Mouse (Mus musculus): ENCODE results near the gene Wwc1. TPM values are rescaled to one million over a fixed set of nuclear protein-coding genes. Genes with fewer than 3 reads are reported as not detected.
A peak's percentile ranks its signal among the peaks of the same experiment; 100 is the strongest.
"Not testable (repeated sequence)": the region's sequence is repeated elsewhere in the genome, so short reads cannot be mapped to it uniquely, and the experiment has no call there.

Wwc1 gene
- polyA plus RNA-seq, 1 experiment = 4.2 TPM

GRCm38 (mm10) chr11:35841738-35842325, 138.5 kb downstream of the Wwc1 start:
- TF ChIP-seq POLR2A (IDR thresholded peaks at IDR 0.05; ENCODE audit: low read depth, low read length) = no peak
- no peak for TF ChIP-seq CTCF (IDR thresholded peaks at IDR 0.05; ENCODE audit: borderline replicate concordance, insufficient read depth, low read length)

DNA sequence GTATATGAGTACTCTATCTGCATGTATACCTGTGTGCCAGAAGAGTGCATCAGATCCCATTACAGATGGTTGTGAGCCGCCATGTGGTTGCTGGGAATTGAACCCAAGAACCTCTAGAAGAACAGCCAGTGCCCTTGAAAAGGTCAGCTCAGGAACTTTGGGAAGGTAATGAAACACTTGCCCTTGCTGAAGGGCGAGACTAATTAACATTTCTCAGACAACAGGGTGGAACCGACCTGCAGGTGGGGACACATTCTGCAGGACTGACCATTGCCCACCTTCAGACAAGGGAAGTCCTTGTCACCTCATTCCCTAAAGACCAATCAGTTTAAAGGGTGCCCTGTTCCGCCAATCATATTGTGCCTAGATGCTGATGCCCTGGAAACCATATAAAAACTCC, 139.5 kb downstream of the Wwc1 start:
- not testable (repeated sequence) for H3K4me3 ChIP-seq (ENCODE audit: insufficient read depth, low read length); H3K27ac ChIP-seq (ENCODE audit: insufficient read depth, low read length); H3K4me1 ChIP-seq (ENCODE audit: control insufficient read depth, insufficient read depth, low read length)

More at GRCm38 (mm10) chr11:35841738-35842325, 138.5 kb downstream of the Wwc1 start:
- Histone ChIP-seq H3K4me3 (ENCODE audit: insufficient read depth, low read length) (no peak overlapping the region), H3K27ac (ENCODE audit: insufficient read depth, low read length) (no peak overlapping the region), H3K4me1 (ENCODE audit: control insufficient read depth, insufficient read depth, low read length) (peaks cover 8% of the 10 kb centered on the region)

DNA sequence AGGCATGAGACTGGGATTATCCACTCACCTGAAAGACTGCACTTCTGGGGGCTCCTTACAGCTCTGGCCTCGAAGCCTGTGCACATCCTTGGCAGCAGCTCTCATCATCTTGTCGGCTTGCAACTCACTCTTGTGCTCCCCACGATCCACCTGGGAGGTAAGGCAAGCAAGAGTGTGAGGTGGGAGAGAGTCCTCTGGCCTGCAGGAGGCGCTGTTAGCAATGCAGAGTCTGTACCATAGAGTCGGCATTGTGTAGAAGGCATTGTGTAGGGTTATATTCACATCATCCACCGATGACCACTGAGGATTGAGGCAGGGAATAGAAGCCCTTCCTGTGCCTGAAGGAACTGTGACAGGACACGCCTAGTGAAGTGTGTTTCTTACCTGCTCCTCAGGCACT, 140.0 kb downstream of the Wwc1 start:
- no peak overlapping the region for H3K4me3 ChIP-seq (ENCODE audit: insufficient read depth, low read length)
- no peak overlapping the region for H3K27ac ChIP-seq (ENCODE audit: insufficient read depth, low read length)
- TF ChIP-seq POLR2A (IDR thresholded peaks at IDR 0.05; ENCODE audit: low read depth, low read length) (no peak), CTCF (IDR thresholded peaks at IDR 0.05; ENCODE audit: borderline replicate concordance, insufficient read depth, low read length) (peak; percentile 28; the same call in 1 of the 2 replicates)
- peaks cover 8% of the 10 kb centered on the region for H3K4me1 ChIP-seq (ENCODE audit: control insufficient read depth, insufficient read depth, low read length)

DNA sequence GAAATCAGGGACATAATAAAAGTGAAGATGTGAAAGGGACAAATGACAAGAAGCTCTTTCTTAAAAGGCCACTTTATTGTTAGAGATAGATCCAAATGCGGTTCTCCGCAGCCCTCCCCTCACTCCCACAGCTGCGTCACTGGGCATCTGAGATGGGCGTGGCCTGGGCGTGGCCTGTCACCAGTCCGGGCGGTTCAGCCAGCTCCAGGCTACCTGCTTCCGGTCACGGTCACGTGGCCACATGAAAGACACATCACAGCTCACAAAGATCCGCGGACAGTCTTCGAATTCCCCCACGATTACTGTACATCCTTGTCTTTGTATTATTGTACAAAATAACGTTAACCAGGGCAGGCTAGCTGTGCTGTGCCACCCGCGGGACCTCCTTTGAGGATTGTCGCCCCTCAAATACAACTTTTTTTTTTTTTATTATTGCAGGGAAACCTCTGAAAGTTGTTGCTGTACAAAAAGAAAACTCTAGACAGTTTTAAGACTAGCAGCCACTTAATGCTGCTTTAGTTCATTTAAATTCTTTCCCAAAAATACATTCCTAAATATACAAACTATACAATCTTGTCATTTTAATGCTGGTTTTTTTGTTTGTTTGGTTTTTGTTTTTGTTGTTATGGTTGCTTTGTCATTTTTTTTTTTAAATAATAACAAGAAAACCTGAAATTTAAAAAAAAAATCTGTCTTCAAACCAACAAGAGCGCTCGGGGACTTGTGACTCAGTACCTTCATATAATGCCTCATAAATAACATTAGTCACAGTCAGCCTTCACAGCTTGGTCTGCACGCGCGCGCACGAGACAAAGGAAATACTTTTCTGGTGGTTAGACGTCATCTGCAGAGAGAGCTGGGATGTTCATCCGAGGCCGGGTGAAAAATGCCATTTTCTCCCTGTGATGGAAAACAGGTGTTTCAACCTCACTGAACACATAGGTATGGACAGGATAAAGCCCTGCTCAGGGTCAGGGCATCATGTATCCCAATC, 141.7 kb downstream of the Wwc1 start:
- TF ChIP-seq POLR2A (IDR thresholded peaks at IDR 0.05; ENCODE audit: low read depth, low read length) = peak; percentile 43; the same call in 1 of the 2 replicates
- TF ChIP-seq CTCF (IDR thresholded peaks at IDR 0.05; ENCODE audit: borderline replicate concordance, insufficient read depth, low read length) = no peak
- H3K27ac ChIP-seq (ENCODE audit: insufficient read depth, low read length) = peak overlapping the region; percentile 98
- H3K4me3 ChIP-seq (ENCODE audit: insufficient read depth, low read length) = no peak overlapping the region
- peaks cover 8% of the 10 kb centered on the region for H3K4me1 ChIP-seq (ENCODE audit: control insufficient read depth, insufficient read depth, low read length)

- H3K4me1 ChIP-seq (ENCODE audit: control insufficient read depth, insufficient read depth, low read length) = peaks cover 7% of the 10 kb centered on the region
- peak overlapping the region; percentile 98 for H3K27ac ChIP-seq (ENCODE audit: insufficient read depth, low read length)
- H3K4me3 ChIP-seq (ENCODE audit: insufficient read depth, low read length) = no peak overlapping the region
- no peak for TF ChIP-seq CTCF (IDR thresholded peaks at IDR 0.05; ENCODE audit: borderline replicate concordance, insufficient read depth, low read length)
- TF ChIP-seq POLR2A (IDR thresholded peaks at IDR 0.05; ENCODE audit: low read depth, low read length) = no peak
Measured at GRCm38 (mm10) chr11:35837156-35838126, 142.9 kb downstream of the Wwc1 start.

- H3K4me1 ChIP-seq (ENCODE audit: control insufficient read depth, insufficient read depth, low read length) = peaks cover 4% of the 10 kb centered on the region
- no peak within 1 kb of the TSS; the same call in 1 of the 2 replicates for H3K27ac ChIP-seq (ENCODE audit: insufficient read depth, low read length)
- TF ChIP-seq CTCF (IDR thresholded peaks at IDR 0.05; ENCODE audit: borderline replicate concordance, insufficient read depth, low read length) (peak; percentile 62), POLR2A (IDR thresholded peaks at IDR 0.05; ENCODE audit: low read depth, low read length) (peak; percentile 83)
- peak within 1 kb of the TSS; percentile 98 for H3K4me3 ChIP-seq (ENCODE audit: insufficient read depth, low read length)
Measured at GRCm38 (mm10) chr11:35834022-35834760, 146.1 kb downstream of the Wwc1 start, which contains the start of gene Rars. Gene Rars (minus strand): TSS chr11:35834506.

DNA sequence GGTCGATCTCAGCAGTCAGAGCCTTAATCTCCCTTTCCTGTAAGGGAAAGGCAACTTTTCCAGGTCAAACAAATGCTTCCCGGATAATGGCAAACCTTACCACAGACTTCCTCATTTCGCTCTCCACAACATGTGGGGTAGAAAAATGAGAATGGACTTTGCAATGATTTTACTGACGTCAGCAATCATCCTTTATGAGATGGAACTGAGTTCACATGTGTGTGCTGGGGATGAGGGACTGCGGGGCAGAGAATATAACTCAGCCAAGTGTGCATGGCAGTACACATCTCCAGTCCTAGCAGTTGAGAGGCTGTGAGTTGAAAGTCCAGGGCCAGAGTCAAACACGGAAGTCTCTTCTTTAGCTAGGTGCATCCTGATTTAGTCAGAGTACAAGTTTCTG, 147.1 kb downstream of the Wwc1 start:
- H3K27ac ChIP-seq (ENCODE audit: insufficient read depth, low read length) = peak overlapping the region; percentile 15; the same call in 1 of the 2 replicates
- H3K4me3 ChIP-seq (ENCODE audit: insufficient read depth, low read length) = peak overlapping the region; percentile 98
- peaks cover 2% of the 10 kb centered on the region for H3K4me1 ChIP-seq (ENCODE audit: control insufficient read depth, insufficient read depth, low read length)
- no peak for TF ChIP-seq POLR2A (IDR thresholded peaks at IDR 0.05; ENCODE audit: low read depth, low read length)
- TF ChIP-seq CTCF (IDR thresholded peaks at IDR 0.05; ENCODE audit: borderline replicate concordance, insufficient read depth, low read length) = no peak

DNA sequence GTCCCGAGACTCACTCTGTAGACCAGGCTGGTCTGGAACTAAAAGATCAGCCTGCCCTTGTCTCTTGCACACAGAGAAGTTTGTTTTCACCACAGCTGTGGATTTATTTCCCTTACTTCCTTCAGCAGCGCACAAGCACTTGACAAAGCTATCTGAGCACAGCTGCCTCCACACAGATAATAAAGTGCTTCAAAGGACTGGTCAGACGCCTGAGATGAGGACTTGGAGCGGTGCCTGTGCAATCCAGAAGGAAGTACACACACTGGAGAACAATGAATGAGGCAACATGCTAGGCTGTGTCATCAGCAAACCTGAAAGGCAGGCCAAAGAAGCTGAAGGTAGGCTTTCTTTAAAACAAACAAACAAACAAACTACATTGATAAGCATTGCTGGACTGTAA, 148.2 kb downstream of the Wwc1 start:
- Histone ChIP-seq H3K27ac (ENCODE audit: insufficient read depth, low read length) (peak overlapping the region; percentile 7; the same call in 1 of the 2 replicates), H3K4me1 (ENCODE audit: control insufficient read depth, insufficient read depth, low read length) (peaks cover 2% of the 10 kb centered on the region; the same call in 1 of the 2 replicates), H3K4me3 (ENCODE audit: insufficient read depth, low read length) (peak overlapping the region; percentile 11)
- no peak for TF ChIP-seq POLR2A (IDR thresholded peaks at IDR 0.05; ENCODE audit: low read depth, low read length)

Data from embryonic fibroblast, embryonic 13.5 days (primary cell).